Mouse (Mus musculus) ES-E14 (cell line): ENCODE data around the gene Zbtb40.

Experiments
- CHD2 ChIP-seq: IDR thresholded peaks from 2 replicates; pipeline ENCODE4 v1.6.1; 2014; ENCODE audit warnings: mild to moderate bottlenecking, low read depth, low read length, inconsistent platforms
- ZC3H11A ChIP-seq: IDR thresholded peaks from 2 replicates; pipeline ENCODE4 v1.6.1; 2012; ENCODE audit warnings: low read depth, mild to moderate bottlenecking, inconsistent platforms, low read length, borderline replicate concordance

DNA sequence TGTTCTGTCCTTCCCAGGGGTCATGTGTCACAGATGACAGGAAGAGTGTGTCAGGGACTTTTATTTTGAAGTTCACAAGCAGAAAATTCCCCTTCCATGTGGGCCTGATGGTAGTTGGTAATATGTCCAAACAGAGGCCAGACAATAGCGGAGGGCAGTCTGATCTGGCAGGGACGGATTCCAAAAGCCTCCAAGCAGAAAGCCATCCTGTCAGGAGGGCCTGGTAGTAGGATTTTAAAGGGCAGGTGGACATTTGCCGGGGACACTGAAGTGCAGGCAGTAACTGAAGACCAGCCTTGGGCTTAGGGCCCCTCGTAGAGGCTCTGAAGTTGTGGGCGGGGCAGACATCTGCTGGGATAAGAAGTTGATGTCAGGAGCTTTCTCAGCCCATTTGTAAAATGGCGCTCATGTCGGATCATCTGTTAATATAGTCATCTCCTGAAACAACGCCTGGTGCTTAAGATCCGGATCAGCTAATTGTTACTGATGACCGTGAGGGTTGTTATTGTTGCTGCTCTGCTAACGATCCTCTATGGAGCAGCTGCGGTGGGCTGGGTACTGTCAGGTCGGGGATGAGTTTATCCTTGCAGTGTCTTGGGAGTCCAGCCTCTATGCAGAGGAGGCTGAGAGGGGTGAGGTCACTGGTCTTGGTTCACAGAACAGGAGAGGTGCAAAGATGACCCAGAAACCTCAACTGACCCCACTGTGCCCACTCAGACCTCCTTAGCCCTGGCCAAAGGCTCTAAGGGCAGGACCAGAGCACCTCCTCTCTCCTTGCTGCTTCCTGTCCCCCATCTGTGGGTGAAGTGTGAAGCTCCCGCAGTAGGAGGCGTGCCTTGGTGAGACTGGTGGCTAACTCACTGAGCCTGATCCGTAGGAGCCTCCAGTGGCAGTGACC lies 81.9 kb downstream of the Zbtb40 start:
- TF ChIP-seq CHD2, result no peak
- no peak for TF ChIP-seq ZC3H11A
